Mouse (Mus musculus) C2C12 (cell line): Measurements from ENCODE around the gene B3gnt2.

Experiments used
- CTCF ChIP-seq: IDR thresholded peaks from one replicate; pipeline ENCODE4 v1.5.1; 2011; ENCODE audit not compliant: control insufficient read depth, insufficient read depth, insufficient read length
- USF1 ChIP-seq: IDR thresholded peaks from one replicate; pipeline ENCODE4 v1.6.1; 2011; ENCODE audit warnings: low read depth, mild to moderate bottlenecking, control low read depth, moderate library complexity

- TF ChIP-seq CTCF (no peak), USF1 (no peak)
Measured at GRCm38 (mm10) chr11:22854571-22854970, 6.2 kb downstream of the B3gnt2 start.
